Mouse (Mus musculus) heart, adult 9 months (tissue): Measurements from ENCODE around the gene H2-Ab1.
"Not testable (repeated sequence)": the region's sequence is repeated elsewhere in the genome, so short reads cannot be mapped to it uniquely, and the experiment has no call there.

Source experiments
- DNase-seq, 2 experiments: peaks; one replicate each; pipeline ENCODE4 v3.0.0; 2022; ENCODE audit warnings: low spot score in 2 of 2

H2-Ab1 gene

GRCm38 (mm10) chr17:34257594-34258375 is at the start of gene H2-Ab1:
Gene H2-Ab1 (plus strand): TSS chr17:34257689.
- peak; percentile 74 to 79 for DNase-seq

- DNase-seq: no peak
These were observed 49.6 kb upstream of the H2-Ab1 start for GRCm38 (mm10) chr17:34207866-34208265.

GRCm38 (mm10) chr17:34208421-34208820 is 49.1 kb upstream of the H2-Ab1 start:
- no peak for DNase-seq

- DNase-seq: no peak
These were observed 47.8 kb upstream of the H2-Ab1 start for GRCm38 (mm10) chr17:34209680-34210079.

GRCm38 (mm10) chr17:34210599-34210998 is 46.9 kb upstream of the H2-Ab1 start:
- DNase-seq: no peak

GRCm38 (mm10) chr17:34211746-34212365 is 45.6 kb upstream of the H2-Ab1 start:
- DNase-seq: no peak

GRCm38 (mm10) chr17:34213936-34214335 is 43.6 kb upstream of the H2-Ab1 start:
- DNase-seq: no peak

GRCm38 (mm10) chr17:34215176-34215575 is 42.3 kb upstream of the H2-Ab1 start:
- DNase-seq: no peak

- DNase-seq: no peak
These were observed 40.1 kb upstream of the H2-Ab1 start for GRCm38 (mm10) chr17:34217216-34217928.

GRCm38 (mm10) chr17:34217986-34218385 is 39.5 kb upstream of the H2-Ab1 start:
- no peak for DNase-seq

GRCm38 (mm10) chr17:34218675-34219074 is 38.8 kb upstream of the H2-Ab1 start:
- peak; percentile 89 to 90 for DNase-seq

GRCm38 (mm10) chr17:34219096-34219495 is 38.4 kb upstream of the H2-Ab1 start:
- peak in 1 of 2 experiments; percentile 54 for DNase-seq

- DNase-seq: peak; percentile 73 to 76
These were observed 37.7 kb upstream of the H2-Ab1 start for GRCm38 (mm10) chr17:34219801-34220200.

GRCm38 (mm10) chr17:34220401-34220800 is 37.1 kb upstream of the H2-Ab1 start:
- not testable (repeated sequence) for DNase-seq

- DNase-seq: no peak
These were observed 32.7 kb upstream of the H2-Ab1 start for GRCm38 (mm10) chr17:34224816-34225215.

GRCm38 (mm10) chr17:34225426-34225825 is 32.1 kb upstream of the H2-Ab1 start:
- no peak for DNase-seq

- not testable (repeated sequence) for DNase-seq
These were observed 31.6 kb upstream of the H2-Ab1 start for GRCm38 (mm10) chr17:34225911-34226310.

GRCm38 (mm10) chr17:34230971-34231370 is 26.5 kb upstream of the H2-Ab1 start:
- peak in 1 of 2 experiments; percentile 36 for DNase-seq

- DNase-seq: not testable (repeated sequence)
These were observed 25.5 kb upstream of the H2-Ab1 start for GRCm38 (mm10) chr17:34232021-34232420.

GRCm38 (mm10) chr17:34234926-34235325 is 22.6 kb upstream of the H2-Ab1 start:
- DNase-seq: peak; percentile 75 to 85

GRCm38 (mm10) chr17:34236691-34237090 is 20.8 kb upstream of the H2-Ab1 start:
- no peak for DNase-seq

- DNase-seq: no peak
These were observed 19.7 kb upstream of the H2-Ab1 start for GRCm38 (mm10) chr17:34237741-34238140.
